Mouse (Mus musculus): ENCODE measurements around the gene Nop53.

Nop53 gene

DNA sequence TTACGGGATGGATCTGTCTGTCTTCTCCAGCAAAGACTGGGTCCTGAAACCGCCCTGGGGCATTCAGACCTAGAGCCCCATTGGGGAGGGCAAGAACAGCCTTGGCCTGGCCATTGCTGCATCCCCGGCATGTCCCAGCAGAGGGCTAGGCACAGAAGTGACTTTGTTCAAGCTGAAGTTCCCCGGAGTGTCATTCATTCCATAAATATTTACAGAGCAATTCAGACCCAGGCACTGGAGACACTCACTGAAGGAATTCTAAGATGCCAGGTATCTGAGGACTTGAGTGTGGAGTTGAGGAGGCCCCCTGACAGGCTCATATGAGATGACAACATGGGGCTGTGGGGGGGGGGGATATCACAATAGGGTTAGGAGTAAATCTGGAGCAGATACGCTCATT is 10.3 kb upstream of the Nop53 start:
- DNase-seq (ENCODE audit: low spot score in 2 of 2), result no peak

DNA sequence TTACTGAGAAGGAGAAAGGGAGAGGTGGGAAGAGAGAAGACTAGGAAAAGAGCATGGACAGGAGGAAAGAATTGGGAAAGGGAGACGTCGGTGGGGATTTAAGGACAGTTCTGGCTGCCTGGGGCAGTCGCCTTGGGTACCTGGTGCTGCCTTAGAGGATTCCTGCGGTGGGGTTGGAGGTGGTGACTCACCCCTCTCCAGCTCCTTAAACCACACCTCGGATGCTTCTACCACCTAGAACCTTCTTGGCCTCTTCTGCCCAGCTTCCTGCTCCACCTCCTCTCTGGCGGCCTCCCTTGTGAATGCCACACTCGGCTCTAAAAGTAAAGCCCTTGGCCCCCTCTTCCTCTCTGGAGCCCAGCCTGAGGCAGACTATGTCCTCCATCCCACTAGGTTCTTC is 9.6 kb upstream of the Nop53 start:
- DNase-seq (ENCODE audit: low spot score in 2 of 2), result no peak

DNA sequence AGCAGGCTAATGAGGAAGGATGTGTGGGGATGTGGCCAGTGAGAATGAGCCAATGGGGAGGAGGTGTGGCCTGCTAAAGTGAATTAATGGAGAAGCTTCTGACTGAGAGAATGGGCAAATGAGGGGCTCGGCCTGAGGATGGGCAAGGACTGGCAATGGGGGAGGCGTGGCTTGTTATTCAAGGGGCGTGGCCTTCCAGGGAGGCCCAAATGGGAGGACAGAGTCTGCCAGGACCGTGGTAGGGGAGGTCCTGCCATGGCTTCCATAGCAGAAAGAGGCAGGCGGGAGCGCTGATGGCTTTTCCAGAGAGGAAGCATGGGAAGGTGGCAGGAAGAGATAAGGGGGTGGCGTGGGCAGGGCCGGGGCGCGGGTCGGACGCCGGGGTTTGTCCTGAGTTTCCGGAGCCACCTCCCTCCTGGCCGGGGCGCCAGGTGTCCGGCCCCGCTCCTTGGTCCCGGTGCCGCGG is 9.1 kb upstream of the Nop53 start:
- no peak for DNase-seq (ENCODE audit: low spot score in 2 of 2)

GRCm38 (mm10) chr7:15954436-15954835 is 8.6 kb upstream of the Nop53 start:
- DNase-seq (ENCODE audit: low spot score in 2 of 2), result no peak

DNA sequence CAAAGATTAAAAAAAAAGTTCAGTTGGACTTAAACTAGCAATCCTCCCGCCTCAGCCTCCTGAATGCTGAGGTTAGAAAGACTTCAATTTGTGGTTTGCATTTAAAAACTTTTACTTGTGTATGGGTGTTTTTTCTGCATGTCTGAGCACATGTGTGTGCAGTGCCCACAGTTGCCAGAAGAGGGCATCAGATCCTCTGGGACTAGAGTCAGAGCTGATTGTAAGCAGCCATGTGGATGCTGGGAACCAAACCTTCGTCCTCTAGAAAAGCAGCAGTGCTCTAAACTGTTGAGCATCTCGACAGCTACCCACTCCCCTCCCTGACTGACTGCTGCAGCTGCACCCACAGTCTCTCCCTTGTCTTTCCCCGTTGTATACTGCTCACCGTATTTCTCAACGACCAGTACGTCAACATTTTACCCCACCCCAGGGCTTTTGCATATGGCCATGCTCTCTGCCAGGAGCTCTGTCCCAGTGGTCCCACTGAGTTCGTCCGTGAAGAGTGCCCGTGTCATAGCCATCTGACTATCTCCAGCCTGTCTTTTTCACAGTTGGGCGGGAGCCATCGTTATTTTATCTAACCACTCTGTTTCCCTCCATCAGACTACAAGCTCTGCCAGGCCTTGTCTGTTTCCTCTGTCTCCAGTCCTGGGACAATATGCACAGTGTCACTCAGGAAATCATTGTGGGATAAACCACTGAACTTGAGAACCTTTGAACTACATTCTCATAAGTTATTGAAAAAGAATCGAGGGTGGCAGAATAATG is 7.6 kb upstream of the Nop53 start:
- no peak for DNase-seq (ENCODE audit: low spot score in 2 of 2)

- no peak for DNase-seq (ENCODE audit: low spot score in 2 of 2)
Measured at GRCm38 (mm10) chr7:15952416-15952815, 6.5 kb upstream of the Nop53 start.

GRCm38 (mm10) chr7:15950008-15950407 is 4.1 kb upstream of the Nop53 start:
- DNase-seq (ENCODE audit: low spot score in 2 of 2), result no peak

- no peak for DNase-seq (ENCODE audit: low spot score in 2 of 2)
Measured at GRCm38 (mm10) chr7:15949216-15949790, 3.4 kb upstream of the Nop53 start.

- peak; percentile 64 to 66 for DNase-seq (ENCODE audit: low spot score in 2 of 2)
Measured at GRCm38 (mm10) chr7:15948381-15948941, 2.6 kb upstream of the Nop53 start.

DNA sequence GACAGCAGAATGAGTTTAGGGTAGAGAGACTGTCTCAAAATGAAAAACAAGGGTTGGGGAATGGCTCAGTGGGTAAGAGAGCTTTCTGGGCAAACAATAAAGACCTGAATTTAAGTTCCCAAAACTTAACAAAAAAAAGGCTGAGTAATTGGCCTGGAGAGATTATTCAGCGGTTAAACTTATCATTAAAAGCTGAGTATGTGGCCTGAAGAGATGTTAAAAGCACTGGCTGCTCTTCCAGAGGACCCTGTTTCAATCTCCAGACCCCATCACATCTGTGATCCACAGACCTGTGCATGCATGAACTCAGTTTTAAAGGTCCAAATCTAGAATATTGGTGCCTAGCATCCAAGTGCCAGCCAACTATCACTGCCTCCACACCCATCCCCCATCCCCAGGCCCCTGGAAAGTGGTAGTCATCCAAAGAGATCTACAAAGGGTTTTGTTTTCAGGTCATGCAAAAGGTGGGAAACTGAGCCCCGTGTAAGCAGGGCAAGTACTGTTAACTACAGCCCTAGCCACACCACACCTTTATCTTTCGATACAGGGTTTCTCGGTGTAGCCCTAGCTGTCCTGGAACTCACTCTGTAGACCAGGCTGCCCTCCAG is 1.9 kb upstream of the Nop53 start:
- DNase-seq (ENCODE audit: low spot score in 2 of 2), result no peak

GRCm38 (mm10) chr7:15945211-15945610 is 663 bp downstream of the Nop53 start:
- no peak for DNase-seq (ENCODE audit: low spot score in 2 of 2)

DNA sequence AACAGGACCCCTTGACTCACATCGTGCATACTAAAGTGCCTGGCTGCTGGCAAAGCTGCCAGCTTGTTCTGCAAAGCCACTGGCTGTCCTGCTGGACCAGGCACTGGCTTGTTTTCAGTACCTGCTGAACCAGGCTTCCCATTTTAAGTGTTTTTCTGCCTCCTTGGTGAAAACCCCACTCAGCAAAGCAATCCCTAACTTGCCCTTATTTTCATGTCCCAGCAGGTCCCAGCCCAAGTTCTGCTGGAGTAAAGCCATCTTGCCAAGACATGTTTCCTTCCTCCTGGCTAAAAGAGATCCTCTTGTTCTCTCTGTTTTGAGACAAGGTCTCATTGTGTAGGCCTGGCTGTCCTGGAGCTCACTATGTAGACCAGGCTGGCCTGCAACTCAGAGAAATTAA is 1.6 kb downstream of the Nop53 start:
- no peak for DNase-seq (ENCODE audit: low spot score in 2 of 2)

DNA sequence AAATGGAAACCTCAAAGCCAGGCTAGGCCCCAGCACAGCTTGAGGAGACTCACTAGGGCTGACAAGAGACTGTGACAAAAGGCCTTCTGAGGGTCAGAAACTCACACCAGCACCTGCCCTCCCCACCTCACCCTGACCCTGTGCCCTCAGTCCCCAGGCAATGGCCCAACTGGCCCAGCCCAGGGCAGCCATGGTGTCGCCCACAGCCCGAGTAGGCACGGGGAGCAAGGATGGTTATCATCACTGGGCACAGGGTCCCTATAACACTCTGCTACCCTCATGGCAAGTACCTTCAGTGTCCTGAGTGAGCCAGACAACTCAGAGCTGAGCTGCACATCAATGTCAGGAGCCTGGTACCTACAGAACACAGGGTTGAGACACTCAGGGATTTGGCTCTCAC is 7.3 kb downstream of the Nop53 start:
- DNase-seq (ENCODE audit: low spot score in 2 of 2), result no peak

DNA sequence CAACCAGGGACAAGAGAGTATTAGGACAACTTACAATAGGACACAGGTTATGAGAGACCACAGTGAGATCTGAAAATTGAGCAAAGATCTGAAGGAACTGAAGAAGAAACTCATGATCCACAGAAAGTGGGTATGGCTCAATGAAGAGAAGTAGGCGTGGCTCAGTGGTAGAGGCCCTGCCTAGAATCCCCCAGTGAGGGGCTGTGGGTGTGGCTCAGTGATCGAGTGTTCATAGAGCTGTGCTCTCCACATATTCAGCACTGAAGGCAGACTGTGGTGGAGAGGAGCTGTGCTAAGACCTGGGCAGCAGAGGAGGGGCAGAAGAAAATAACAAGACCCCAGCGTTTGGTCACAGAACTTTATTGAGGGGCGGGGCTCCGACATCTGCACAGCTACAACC is 8.4 kb downstream of the Nop53 start:
- no peak for DNase-seq (ENCODE audit: low spot score in 2 of 2)

- DNase-seq (ENCODE audit: low spot score in 2 of 2), result peak; percentile 44 to 54
Measured at GRCm38 (mm10) chr7:15933437-15934359, 12.2 kb downstream of the Nop53 start.

DNA sequence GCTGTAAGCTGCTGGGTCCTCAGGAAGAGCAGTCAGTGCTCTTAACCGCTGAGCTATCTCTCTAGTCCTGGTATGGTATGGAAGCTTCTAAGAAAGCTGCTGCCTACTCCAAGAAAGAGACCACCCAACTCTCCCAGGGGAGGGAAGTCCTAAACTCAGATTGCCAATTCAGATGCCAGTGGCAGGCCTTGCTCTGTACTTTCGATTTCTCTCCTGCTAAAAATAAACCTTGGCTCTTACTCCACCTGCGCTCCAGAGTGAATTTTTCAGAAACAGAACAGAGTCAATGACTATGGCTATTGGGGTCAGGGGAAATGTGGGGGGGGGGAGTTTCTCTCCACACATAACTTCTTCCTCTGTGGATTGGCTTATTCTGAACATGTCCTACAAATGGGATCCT is 14.2 kb downstream of the Nop53 start:
- DNase-seq (ENCODE audit: low spot score in 2 of 2), result no peak

- DNase-seq (ENCODE audit: low spot score in 2 of 2), result no peak
Measured at GRCm38 (mm10) chr7:15930543-15930942, 15.3 kb downstream of the Nop53 start.

GRCm38 (mm10) chr7:15929910-15930309 is 16.0 kb downstream of the Nop53 start:
- no peak for DNase-seq (ENCODE audit: low spot score in 2 of 2)

DNA sequence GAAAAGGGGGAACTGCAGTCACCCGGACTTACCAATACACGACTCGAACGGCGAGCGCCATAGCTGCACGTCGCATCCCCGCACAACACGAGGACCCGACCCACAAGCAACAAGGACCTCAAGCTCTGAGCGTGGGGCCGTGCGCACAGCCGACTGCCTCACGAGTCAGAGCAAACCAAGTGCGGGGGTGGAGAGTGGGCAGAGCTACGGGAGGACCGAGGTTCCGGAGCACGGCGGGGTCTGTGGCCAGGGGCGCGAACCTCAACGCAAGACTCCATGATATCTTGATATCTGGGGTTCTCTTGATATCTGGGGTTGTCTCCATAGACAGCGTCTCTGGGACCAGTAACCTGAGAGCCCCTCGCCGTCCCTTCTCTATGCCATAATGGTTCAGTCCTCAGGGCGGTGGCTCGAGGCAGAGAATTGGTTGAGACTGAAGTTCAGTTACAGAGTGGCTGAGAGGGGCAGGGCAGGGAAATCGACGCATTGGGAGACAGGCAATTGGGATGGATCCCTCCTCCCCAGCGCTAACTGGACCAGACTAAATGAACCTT is 23.6 kb downstream of the Nop53 start, which contains the start of gene Selenow:
TSS of gene Selenow (minus strand) at position 183 of the 554 bp plus-strand sequence.
- peak; percentile 91 to 95 for DNase-seq (ENCODE audit: low spot score in 2 of 2)

GRCm38 (mm10) chr7:15921796-15922195 is 24.1 kb downstream of the Nop53 start:
- no peak for DNase-seq (ENCODE audit: low spot score in 2 of 2)

DNA sequence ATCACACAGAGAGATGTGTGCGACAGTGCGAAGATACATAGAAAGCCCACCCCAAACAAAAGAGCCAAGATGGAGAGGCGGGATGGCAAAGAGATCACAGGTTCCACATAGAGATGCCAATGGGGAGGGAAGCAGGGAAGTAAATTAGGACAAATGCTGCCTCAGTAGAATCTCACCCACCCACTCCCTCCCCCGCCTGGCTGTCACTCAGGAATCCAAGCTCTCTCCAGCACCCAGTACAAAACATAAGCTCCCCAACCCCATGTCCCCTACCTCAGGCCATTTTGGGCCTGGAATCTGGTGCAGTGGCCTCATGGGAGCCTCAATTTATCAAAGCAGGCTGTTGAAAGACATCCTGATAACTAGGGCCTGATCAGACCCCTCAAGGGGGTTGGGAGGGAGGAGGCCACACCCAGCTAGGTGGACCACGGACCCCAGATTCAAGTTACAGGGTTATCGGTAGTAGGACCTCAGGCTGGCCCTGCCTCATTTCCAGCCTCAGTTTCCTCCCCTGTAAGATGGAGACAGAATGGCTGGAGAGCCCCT is 25.2 kb downstream of the Nop53 start:
- DNase-seq (ENCODE audit: low spot score in 2 of 2), result peak in 1 of 2 experiments; percentile 34

Data from right cerebral cortex, adult 2 months (tissue).